Mouse (Mus musculus) CH12F3 (cell line): ENCODE measurements around the gene Trex1.

Experiments used
- in situ Hi-C: fragments of 300-500 bp; cut with MboI; formaldehyde crosslinking; loops from 2 replicates; pipeline ENCODE4 v1.14.3; 2020; ENCODE audit warnings: low sequenced_read_pairs

Gene Trex1

DNA sequence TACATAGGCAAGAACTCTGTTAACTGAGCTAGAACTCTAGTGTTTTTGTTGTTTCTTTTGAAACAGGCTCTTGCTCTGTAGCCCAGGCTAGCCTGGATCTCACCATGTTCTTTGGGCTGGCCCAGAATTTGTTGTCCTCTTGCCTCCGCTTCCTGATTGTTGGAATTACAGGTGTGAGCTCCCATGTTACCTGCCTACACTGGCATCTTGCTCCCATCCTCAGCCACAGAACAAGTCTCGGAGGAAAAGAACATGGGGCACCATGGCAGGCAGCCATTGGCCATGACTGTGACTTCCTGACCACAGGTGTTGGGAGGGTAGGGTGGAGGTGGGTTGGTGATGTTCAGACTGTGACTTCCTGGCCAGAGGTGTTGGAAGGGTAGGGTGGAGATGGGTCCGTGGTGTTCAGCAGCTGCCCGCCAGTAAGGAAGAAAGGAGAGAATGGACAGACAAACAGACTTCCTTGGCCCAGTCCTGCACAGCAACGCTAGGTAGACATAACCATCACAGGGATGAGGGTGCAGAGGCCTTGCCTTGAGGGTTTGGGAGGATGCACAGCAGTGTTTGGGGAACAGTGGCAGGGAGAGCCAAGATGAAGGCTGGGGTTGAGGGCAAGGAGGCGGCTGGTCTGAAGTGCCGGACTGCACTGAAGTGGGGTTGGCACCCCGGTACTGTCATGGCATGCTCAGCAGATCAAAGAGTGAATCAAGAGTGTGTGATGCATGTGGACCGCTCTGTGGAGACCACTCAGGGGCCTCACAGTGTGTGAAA, 6.9 kb downstream of the Trex1 start:
- in situ Hi-C loops: no loop called here

DNA sequence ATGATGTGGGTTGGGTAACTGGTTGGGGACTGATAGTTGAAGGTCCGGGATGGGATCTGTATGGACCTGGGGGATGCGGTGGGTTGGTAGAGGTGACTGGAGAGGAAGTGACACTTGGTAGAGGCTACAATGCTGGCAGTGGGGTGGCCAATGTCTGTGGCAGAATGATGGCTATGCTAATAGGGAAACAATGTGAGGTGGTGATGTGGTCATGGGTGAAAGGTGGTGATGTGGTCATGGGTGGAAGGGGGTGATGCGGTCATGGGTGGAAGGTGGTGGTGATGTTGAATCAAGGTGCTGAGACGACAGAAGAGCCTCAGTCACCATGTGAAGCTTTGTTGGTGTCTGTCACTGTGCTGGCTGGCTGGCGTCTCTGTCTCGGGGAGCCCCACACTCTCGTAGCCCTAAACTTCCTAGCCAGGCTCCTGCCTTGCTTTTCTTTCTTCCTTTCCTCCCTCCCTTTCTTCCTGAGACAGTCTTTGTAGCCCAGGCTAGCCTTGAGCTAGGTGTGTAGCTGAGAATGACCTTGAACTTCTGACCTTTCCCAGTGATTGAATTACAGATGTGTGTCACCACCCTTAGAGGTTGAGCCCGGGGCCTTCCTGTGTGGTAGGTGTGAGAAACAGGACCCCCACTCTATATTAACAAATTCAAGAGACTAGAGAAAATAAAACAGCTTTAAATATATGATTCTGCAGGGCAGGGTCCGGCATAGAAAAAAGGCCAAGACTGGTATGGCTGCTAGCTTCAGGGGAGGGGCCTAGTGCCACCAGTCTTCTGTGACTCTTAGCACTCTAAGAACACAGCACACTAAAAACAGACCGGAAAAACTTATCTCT, 7.7 kb downstream of the Trex1 start:
- in situ Hi-C loops: no loop called here

DNA sequence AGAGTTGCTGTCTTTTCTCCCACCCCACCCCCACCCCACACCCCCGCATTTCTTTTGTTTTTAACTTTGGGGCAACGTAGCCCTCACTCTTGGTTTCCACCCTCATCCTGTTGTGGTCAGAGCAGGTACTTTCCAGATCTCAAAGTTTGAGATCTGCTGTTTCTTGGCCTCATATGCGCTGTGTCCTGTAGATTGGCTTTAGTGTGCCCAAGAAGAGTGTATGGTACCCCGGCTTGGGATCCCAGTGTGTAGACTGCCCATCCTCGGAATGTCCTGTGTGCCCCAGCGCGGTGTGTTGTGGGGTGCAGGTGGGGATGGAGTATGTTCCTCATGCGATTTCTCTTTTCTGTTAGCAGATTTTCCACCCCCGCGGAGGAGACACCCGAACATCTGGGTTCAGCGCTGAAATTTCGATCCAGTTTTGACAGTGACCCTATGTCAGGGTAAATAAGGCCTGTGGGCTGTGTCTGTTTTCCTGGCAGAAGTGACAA, 8.5 kb downstream of the Trex1 start:
- in situ Hi-C loops: no loop called here

DNA sequence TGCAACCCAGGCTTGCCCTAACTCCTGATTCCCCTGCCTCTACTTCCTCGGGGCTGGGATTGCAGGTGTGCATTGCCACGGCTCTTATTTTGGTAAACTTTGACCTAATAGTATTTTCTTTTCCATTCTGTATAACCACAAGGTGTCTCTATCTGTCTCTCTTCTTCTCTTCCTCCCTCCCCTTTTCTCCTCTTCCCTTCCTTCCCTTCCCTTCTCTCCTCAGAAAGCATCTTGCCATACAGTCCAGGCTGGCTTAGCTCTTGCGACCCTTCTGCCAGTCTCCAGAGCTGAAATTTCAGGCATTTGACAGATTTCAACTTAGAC, 8.9 kb downstream of the Trex1 start:
- in situ Hi-C loops: no loop called here

DNA sequence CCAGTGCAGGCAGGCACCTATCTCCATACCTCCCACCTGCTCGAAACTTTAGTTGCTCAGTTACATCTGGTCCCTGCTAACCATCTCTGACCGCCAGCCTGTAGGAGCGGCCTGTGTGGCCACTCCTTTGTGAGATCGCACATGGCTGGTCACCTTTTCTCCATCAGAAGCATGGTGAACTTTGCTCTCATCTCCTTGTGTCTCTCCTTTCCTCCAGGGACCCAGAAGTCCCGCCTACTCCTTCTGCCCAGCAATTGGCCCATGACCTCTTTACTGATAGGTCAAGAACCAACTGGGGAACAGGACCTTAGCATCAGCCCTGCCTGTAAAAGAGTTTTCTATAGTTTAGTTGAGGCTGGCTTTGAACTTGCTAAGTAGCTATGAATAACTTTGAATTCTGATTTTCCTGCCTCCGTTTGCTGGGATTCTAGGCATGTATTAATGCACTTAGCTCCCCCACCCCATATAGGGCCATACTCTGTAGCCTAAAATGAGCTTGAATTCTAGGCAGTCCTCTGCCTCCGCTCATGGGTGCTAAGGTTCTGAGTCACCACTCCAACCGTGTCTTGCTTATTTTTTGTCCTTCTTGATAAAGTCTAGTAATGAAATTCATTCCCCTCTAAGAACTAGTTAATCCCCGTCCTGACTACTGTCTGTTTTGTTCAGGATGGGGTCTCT, 9.4 kb downstream of the Trex1 start:
- in situ Hi-C loops: no loop called here

DNA sequence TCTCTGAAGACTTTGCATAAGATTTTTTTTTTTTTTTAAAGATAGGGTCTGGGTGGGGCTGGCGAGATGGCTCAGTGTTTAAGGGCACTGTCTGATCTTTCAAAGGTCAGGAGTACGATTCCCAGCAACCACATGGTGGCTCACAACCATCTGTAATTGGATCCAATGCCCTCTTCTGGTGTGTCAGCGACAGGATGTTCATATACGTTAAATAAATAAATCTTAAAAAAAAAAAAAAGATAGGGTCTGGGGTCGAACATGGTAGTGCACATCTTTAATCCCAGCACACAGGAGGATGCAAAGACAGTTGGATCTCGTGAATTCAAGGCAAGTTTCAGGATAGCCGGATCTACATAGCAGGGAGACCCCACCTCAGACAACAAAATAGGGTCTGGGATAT, 10.2 kb downstream of the Trex1 start:
- in situ Hi-C loops: no loop called here

DNA sequence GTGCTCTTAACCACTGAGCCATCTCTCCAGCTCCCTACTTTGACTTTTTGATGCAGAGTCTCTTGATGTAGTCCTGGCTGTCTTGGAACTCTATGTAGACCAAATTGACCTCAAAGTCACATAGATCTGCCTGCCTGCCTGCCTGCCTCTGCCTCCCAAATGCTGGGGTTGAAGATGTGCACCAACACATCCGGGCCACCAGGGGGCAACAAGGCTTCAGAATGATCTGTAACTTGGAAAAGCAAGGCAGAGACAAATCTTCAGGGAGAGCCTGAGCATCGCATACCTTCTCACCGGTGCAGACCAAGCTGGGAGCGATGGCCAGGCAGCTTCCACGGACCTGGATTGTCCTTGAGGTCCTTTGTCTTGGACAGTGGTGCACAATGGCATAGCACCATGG, 13.2 kb downstream of the Trex1 start:
- in situ Hi-C loops: no loop called here

DNA sequence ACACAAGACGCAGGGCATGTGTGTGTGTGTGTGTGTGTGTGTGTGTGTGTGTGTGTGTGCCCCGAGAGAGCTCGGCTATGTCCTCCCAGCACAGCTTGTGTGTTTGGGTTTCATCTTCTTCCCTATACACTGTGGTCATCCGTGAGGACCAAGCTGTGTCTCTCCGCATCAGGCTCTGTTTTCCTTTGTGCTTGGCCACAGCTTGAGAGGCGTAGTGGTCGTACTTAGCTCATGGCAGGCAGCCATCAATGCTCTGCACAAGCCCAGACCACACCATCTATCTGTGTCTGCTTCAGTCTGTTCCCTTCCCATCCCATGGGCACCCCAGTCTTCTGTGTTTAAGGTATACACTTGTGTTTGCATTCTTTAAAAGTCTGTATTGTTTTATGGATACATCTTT, 18.2 kb downstream of the Trex1 start:
- in situ Hi-C loops: no loop called here

DNA sequence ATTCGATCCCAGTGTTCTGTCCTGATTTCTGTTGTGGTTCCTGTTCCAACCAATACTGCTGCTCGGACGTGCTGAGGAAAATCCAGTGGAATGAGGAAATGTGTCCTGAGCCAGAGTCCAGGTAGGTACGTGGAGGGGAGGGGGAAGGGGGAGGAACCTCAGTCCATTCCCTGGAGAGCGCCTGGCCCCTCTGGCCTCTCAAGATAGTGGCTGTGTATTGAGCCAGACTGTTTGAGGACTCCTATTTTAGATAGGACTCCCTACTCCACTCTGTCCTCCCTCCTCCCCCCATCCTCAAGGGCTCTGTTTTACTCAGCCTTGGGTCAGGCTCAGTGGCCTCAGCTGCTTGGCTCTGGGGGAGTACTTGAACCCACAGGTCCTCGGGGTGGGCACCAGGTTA, 18.6 kb downstream of the Trex1 start:
- in situ Hi-C loops: no loop called here

DNA sequence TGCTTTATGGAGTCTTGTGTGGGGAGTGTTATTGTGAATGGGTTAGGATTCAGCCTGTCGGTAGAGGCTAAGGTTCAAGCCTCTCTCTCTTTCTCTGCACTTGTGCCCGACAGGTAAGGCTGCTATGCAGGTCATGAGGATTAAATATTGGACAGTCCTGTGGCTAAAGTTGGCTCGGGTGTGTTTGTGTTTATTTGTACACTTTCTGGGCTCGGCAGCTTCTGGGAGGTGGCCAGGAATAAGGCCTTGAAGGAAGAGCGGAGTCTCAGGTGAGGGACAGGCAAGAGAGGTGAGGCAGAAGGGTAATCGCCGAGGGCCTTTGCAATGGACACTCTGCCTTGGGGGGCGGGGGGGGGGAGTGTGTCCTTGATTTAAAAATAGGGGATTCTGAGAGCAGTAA, 19.3 kb downstream of the Trex1 start:
- in situ Hi-C loops: no loop called here

DNA sequence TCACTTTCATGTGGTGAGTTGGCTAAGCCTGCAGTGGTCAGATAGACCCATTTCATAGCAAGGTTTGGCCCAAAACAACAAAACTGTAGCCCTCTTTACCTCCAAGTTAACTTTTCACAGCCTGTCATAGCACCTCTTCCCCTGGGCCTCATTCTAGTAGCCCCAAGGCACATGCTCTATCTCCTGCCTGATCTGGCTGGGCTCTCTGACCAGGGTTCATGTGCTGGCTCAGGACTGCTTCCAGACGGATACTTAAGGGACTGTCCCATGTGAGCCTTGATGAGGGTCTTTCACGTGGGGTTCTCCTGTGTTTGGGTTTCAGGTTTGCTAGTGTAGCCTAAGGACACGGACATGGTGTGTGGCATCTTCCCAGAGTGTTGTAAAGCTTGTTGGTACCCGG, 19.9 kb downstream of the Trex1 start:
- in situ Hi-C loops: no loop called here

DNA sequence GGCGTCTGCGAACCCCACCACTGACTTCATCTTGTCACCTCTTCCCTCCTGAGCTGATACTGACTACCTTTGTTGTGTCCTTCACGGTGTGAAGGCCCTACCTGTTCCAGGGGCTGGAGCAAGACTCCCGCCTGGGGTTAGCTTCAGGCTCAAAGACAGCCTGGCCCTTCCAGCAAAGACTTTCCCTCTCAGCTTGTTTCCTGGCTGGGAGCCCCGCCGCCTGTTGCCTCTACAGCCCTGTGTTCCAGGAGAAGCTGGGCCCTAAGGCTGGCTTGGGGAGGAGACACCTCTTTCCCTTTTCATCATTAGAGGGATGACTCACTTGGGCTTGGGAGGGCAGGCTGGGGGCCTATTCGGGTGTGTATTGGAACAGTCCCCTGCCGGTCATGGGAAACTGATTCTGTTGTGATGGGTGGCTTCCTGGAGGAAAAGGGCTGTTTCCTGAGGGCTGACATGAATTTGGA, 20.6 kb downstream of the Trex1 start:
- in situ Hi-C loops: no loop called here

DNA sequence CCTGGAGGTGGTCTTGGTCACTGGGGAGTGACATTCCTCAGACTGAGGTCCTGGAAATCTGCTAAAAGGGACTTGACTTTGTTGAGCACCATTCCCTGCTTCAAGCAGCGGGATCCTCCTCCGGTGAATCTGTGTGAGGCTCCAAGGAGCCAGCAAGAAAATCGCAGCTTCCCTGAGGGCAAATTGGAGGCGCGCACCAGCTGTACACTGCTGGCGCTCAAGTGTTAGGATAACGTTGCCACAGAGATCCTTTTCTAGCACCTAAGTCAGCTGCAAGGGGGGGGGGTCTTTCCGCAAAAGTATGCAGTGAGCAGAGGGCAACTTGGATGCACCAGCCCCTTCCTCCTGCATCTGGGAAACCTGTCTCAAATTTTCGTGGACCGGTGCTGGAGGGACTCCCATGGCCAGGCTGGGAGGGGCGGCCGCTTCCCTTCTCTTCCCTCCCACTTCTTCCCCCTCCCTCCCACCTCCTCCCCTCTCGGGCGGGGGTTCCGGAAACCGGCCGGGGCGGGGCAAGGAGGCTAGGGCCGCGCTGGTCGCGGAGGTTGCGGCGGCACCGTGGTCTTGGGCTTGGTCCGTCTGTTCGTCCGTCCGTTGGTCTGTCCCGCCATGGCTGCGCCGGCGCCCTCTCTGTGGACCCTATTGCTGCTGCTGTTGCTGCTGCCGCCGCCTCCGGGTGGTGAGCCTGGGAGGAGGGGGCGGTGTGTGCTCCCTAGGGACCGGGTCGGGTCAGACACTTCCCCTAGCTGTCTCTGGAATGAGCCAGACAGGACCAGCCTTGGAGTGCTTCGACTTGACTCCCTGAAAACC, 21.2 kb downstream of the Trex1 start, which contains the start of gene Shisa5:
Shisa5 (plus strand) TSS at position 480 of the 810 bp plus-strand sequence.
- in situ Hi-C loops: no loop called here

DNA sequence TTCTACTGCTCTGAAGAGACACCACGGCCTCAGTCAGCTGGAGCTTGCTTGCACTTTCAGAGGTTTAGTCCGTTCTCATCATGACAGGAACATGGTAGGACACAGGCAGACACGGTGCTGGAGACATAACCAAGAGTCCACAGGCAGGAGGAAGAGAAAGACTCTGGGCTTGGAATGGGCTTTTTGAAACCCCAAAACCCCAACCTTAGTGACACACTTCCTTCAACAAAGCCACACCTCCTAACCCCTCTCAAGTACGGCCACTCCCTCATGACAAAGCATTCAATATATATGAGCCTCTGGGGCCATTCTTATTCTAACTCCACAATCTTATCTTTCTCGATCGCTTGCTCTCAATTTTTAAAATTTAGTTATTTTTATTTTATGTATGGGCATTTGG, 27.1 kb downstream of the Trex1 start:
- in situ Hi-C loops: no loop called here

DNA sequence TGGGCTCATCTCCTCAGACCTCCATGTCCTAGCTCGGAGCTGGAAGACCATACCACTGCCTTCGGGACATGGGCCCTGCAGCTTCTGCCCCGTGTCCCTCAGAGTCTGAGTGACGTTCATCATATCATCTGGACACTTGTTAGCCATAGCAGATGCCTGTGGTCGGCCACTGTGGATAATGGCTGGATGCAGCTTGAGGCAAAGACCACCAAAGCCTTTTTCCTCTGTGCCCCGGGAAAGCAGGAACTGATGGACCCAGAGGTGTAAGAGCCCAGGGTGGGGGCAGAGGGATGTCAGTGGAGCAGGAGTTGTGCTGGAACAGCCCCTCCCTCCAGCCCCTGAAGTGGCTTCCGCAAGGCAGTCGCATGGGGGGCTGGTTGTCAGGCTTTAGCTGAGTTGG, 27.8 kb downstream of the Trex1 start:
- in situ Hi-C loops: no loop called here

DNA sequence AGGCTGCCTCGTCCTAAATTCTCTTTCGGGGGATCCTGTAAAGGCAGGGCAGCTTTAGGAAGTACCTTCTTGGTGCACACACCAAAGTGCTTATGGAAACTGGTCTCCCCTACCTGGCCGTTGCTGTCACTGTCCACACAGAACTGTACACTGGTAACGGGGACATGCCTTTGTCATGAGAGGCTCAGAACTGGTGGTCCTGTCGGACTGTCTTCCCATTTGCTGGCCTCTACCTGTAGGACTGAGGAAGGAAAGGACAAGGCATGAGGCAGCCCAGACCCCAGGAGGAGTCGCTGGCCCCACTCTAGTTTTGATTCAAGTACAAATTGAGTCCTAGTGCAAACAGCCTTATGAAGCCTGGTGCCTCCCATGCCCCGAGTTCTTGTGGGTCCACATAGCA, 28.5 kb downstream of the Trex1 start:
- in situ Hi-C loops: no loop called here

DNA sequence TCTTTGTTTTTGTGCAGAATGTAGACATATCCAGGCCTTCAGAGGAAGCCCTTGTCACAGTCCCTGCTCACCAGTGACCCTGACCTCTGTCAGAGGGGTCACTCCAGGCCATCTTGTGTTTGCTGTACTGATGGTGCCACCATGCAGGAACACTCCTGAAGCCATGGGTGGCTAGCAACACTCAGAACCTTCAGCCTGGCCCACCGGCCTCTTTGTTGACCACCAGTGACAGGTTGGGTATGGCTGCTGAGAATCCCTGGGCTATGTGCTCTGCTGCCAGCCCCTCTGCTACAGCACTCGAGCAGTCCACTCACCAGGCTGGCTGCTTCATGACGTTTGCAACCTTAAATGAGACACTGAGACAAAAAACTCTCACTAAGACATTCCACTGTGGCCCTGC, 29.2 kb downstream of the Trex1 start:
- in situ Hi-C loops: no loop called here

DNA sequence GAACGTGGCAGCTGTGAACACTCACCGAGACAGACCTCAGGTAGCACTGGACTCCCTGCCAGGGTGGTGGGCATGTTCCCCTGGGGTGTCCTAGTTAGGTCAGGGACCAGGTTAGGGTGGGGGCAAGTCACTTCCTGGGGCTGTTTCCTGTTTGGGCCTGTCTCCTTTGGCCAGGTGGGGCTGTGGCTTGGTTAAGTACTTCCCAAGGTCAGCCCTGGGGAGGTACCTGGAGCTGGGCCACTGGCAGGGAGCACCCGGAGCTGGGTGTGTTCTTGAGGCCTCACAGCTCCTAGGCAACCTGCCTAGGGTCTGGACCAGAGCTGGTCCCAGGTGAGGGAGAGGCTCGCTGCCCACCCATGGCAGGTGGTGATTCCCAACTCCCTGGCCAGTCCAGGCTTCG, 30.6 kb downstream of the Trex1 start:
- in situ Hi-C loops: no loop called here

DNA sequence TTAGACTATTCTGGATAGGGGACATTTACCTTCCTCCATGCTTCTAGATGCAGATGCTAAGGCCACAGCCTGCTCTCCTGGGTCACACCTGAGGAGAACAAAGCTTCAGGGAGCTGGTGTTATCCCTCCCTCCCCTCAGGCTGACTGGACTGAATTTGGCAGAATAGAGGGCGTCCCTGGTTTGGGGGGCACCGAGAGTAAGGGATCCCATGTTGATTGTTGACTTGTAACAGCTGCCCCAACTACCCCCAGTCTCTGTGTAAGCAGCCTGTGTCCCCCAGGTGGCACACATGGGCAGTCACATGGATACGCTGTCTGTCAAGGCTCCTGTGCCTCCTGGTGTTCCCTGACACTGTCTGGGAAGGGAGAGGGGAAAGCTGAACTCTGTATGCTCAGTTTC, 31.1 kb downstream of the Trex1 start:
- in situ Hi-C loops: no loop called here

DNA sequence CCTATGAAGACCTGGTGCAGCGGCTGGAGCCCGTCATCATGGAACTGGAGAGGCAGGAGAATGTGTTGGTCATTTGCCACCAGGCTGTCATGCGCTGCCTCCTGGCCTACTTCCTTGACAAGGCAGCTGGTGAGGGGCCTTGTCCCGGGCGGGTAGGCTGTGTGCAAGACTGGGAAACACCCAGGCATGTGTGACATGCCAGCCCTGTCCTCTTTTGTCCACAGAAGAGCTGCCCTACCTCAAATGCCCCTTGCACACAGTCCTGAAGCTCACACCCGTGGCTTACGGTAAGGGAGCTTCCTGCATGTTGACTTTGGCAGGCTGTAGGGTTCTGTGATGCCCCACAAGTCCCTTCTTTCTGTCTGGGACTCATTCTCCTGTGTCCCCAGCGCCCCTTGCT, 32.0 kb downstream of the Trex1 start:
- in situ Hi-C loops: no loop called here
